Mouse (Mus musculus): ENCODE results near the gene Mgrn1. TPM values are rescaled to one million over a fixed set of nuclear protein-coding genes. Genes with fewer than 3 reads are reported as not detected.

Mgrn1 gene
- polyA plus RNA-seq, 1 experiment from 2014 or later: 107 TPM

- no peaks in the 10 kb centered on the region for H3K36me3 ChIP-seq
- H3K4me3 ChIP-seq: no peak overlapping the region
- WGBS: 70% methylated on average over 5 of the region's 5 CpGs
- no peak overlapping the region for H3K4me2 ChIP-seq
- H3K27me3 ChIP-seq (replicated peaks): no peaks in the 10 kb centered on the region
- no peak for ATAC-seq (ENCODE audit: extremely low read depth, insufficient number of reproducible peaks, low FRiP score, low TSS enrichment)
- H3K9me3 ChIP-seq: no peaks in the 10 kb centered on the region
- H3K9ac ChIP-seq: no peak overlapping the region
- no peak overlapping the region for H3K27ac ChIP-seq (replicated peaks)
- peaks cover 9% of the 10 kb centered on the region for H3K4me1 ChIP-seq
Observed at GRCm38 (mm10) chr16:4969055-4969843, 83.2 kb downstream of the Mgrn1 start.

GRCm38 (mm10) chr16:4971626-4972025, 85.6 kb downstream of the Mgrn1 start:
- H3K4me2 ChIP-seq: no peak overlapping the region
- no peak for ATAC-seq (ENCODE audit: extremely low read depth, insufficient number of reproducible peaks, low FRiP score, low TSS enrichment)
- no peaks in the 10 kb centered on the region for H3K9me3 ChIP-seq
- H3K4me3 ChIP-seq: no peak overlapping the region
- H3K27ac ChIP-seq (replicated peaks): no peak overlapping the region
- H3K27me3 ChIP-seq (replicated peaks): no peaks in the 10 kb centered on the region
- no peaks in the 10 kb centered on the region for H3K36me3 ChIP-seq
- 42% methylated on average over 4 of the region's 4 CpGs for WGBS
- no peak overlapping the region for H3K9ac ChIP-seq
- H3K4me1 ChIP-seq: peaks cover 4% of the 10 kb centered on the region; the same call in 1 of the 2 replicates

GRCm38 (mm10) chr16:4974521-4974920, 88.5 kb downstream of the Mgrn1 start:
- H3K9ac ChIP-seq: no peak overlapping the region
- H3K27ac ChIP-seq (replicated peaks): no peak overlapping the region
- peaks cover 19% of the 10 kb centered on the region for H3K4me1 ChIP-seq
- no peaks in the 10 kb centered on the region for H3K9me3 ChIP-seq
- no peaks in the 10 kb centered on the region for H3K27me3 ChIP-seq (replicated peaks)
- H3K4me3 ChIP-seq: no peak overlapping the region
- no peak overlapping the region for H3K4me2 ChIP-seq
- ATAC-seq (ENCODE audit: extremely low read depth, insufficient number of reproducible peaks, low FRiP score, low TSS enrichment): no peak
- WGBS: 81% methylated on average over 5 of the region's 5 CpGs
- no peaks in the 10 kb centered on the region for H3K36me3 ChIP-seq

- Histone ChIP-seq H3K9ac (no peak overlapping the region), H3K9me3 (no peaks in the 10 kb centered on the region), H3K4me1 (peaks cover 23% of the 10 kb centered on the region), H3K27me3 (replicated peaks) (no peaks in the 10 kb centered on the region), H3K27ac (replicated peaks) (no peak overlapping the region), H3K4me3 (no peak overlapping the region), H3K36me3 (no peaks in the 10 kb centered on the region), H3K4me2 (no peak overlapping the region)
- 51% methylated on average over 2 of the region's 2 CpGs for WGBS
- no peak for ATAC-seq (ENCODE audit: extremely low read depth, insufficient number of reproducible peaks, low FRiP score, low TSS enrichment)
Observed at GRCm38 (mm10) chr16:4976180-4976579, 90.1 kb downstream of the Mgrn1 start.

GRCm38 (mm10) chr16:4978275-4979051, 92.4 kb downstream of the Mgrn1 start:
- WGBS: 38% methylated on average over 5 of the region's 5 CpGs
- ATAC-seq (ENCODE audit: extremely low read depth, insufficient number of reproducible peaks, low FRiP score, low TSS enrichment): 0 out of 2 replicates have a peak, but pooled peaks have one; percentile 35
- Histone ChIP-seq H3K36me3 (no peaks in the 10 kb centered on the region), H3K4me3 (no peak overlapping the region), H3K9me3 (no peaks in the 10 kb centered on the region), H3K27me3 (replicated peaks) (no peaks in the 10 kb centered on the region), H3K4me1 (peaks cover 19% of the 10 kb centered on the region), H3K4me2 (no peak overlapping the region; the same call in 1 of the 2 replicates), H3K27ac (replicated peaks) (peak overlapping the region; percentile 83), H3K9ac (no peak overlapping the region)

- Histone ChIP-seq H3K9ac (no peak overlapping the region), H3K27ac (replicated peaks) (no peak overlapping the region), H3K36me3 (no peaks in the 10 kb centered on the region), H3K4me2 (no peak overlapping the region), H3K4me3 (no peak overlapping the region), H3K4me1 (peaks cover 19% of the 10 kb centered on the region), H3K27me3 (replicated peaks) (no peaks in the 10 kb centered on the region), H3K9me3 (no peaks in the 10 kb centered on the region)
- ATAC-seq (ENCODE audit: extremely low read depth, insufficient number of reproducible peaks, low FRiP score, low TSS enrichment): no peak
- 75% methylated on average over 4 of the region's 4 CpGs for whole genome bisulfite sequencing
Observed at GRCm38 (mm10) chr16:4979755-4980380, 93.8 kb downstream of the Mgrn1 start.

- no peak for ATAC-seq (ENCODE audit: extremely low read depth, insufficient number of reproducible peaks, low FRiP score, low TSS enrichment)
- no peak overlapping the region for H3K27ac ChIP-seq (replicated peaks)
- no peak overlapping the region for H3K4me3 ChIP-seq
- no peaks in the 10 kb centered on the region for H3K36me3 ChIP-seq
- H3K4me1 ChIP-seq: peaks cover 1% of the 10 kb centered on the region; the same call in 1 of the 2 replicates
- H3K9ac ChIP-seq: no peak overlapping the region
- no peak overlapping the region for H3K4me2 ChIP-seq
- H3K27me3 ChIP-seq (replicated peaks): no peaks in the 10 kb centered on the region
- 85% methylated on average over 12 of the region's 12 CpGs for WGBS
- H3K9me3 ChIP-seq: no peaks in the 10 kb centered on the region
Observed at GRCm38 (mm10) chr16:4984717-4985116, 98.7 kb downstream of the Mgrn1 start.

Other genes with a start within 250 kb of the Mgrn1 start
- 15.2 and 15.8 TPM in 2 replicates for gene Vasn, start 246.3 kb upstream of the Mgrn1 start, polyA plus RNA-seq (2015; fragmentation: Nextera tagmentation; extraction: Ambion mirVana)
- 65.6 and 72.5 TPM in 2 replicates for gene Dnaja3, start 246.3 kb upstream of the Mgrn1 start, polyA plus RNA-seq (2015; fragmentation: Nextera tagmentation; extraction: Ambion mirVana)
- 15.2 and 16.9 TPM in 2 replicates for gene Coro7, start 206.5 kb upstream of the Mgrn1 start, polyA plus RNA-seq (2015; fragmentation: Nextera tagmentation; extraction: Ambion mirVana)
- gene Nmral1, start 166.9 kb upstream of the Mgrn1 start, polyA plus RNA-seq (2015; fragmentation: Nextera tagmentation; extraction: Ambion mirVana): 37.2 and 38.6 TPM in 2 replicates
- 92.8 and 96.0 TPM in 2 replicates for gene Hmox2, start 159.9 kb upstream of the Mgrn1 start, polyA plus RNA-seq (2015; fragmentation: Nextera tagmentation; extraction: Ambion mirVana)
- 120 and 128 TPM in 2 replicates for gene Cdip1, start 96.0 kb upstream of the Mgrn1 start, polyA plus RNA-seq (2015; fragmentation: Nextera tagmentation; extraction: Ambion mirVana)
- 0.15 and 0.32 TPM in 2 replicates for gene 4930562C15Rik, start 50.8 kb upstream of the Mgrn1 start, polyA plus RNA-seq (2015; fragmentation: Nextera tagmentation; extraction: Ambion mirVana)
- gene Ubald1, start 5.9 kb upstream of the Mgrn1 start, polyA plus RNA-seq (2015; fragmentation: Nextera tagmentation; extraction: Ambion mirVana): 24.4 and 26.6 TPM in 2 replicates
- 105 and 113 TPM in 2 replicates for gene Nudt16l1, start 52.5 kb downstream of the Mgrn1 start, polyA plus RNA-seq (2015; fragmentation: Nextera tagmentation; extraction: Ambion mirVana)
- 31.8 and 32.3 TPM in 2 replicates for gene Anks3, start 78.0 kb downstream of the Mgrn1 start, polyA plus RNA-seq (2015; fragmentation: Nextera tagmentation; extraction: Ambion mirVana)
- gene Sept12, start 111.6 kb downstream of the Mgrn1 start, polyA plus RNA-seq (2015; fragmentation: Nextera tagmentation; extraction: Ambion mirVana): not detected in 2 replicates
- gene Smim22, start 121.0 kb downstream of the Mgrn1 start, polyA plus RNA-seq (2015; fragmentation: Nextera tagmentation; extraction: Ambion mirVana): 3.8 and 4.4 TPM in 2 replicates
- 50.1 and 56.2 TPM in 2 replicates for gene Rogdi, start 127.3 kb downstream of the Mgrn1 start, polyA plus RNA-seq (2015; fragmentation: Nextera tagmentation; extraction: Ambion mirVana)
- 88.7 and 93.1 TPM in 2 replicates for gene Glyr1, start 163.6 kb downstream of the Mgrn1 start, polyA plus RNA-seq (2015; fragmentation: Nextera tagmentation; extraction: Ambion mirVana)
- 11.2 and 12.1 TPM in 2 replicates for gene Ubn1, start 163.8 kb downstream of the Mgrn1 start, polyA plus RNA-seq (2015; fragmentation: Nextera tagmentation; extraction: Ambion mirVana)
- gene Ppl, start 246.2 kb downstream of the Mgrn1 start, polyA plus RNA-seq (2015; fragmentation: Nextera tagmentation; extraction: Ambion mirVana): 1.2 and 1.4 TPM in 2 replicates

Measured in heart, embryonic 13.5 days (tissue).